Mouse (Mus musculus): ENCODE data around the gene Gm2310. TPM values are rescaled to one million over a fixed set of nuclear protein-coding genes. Genes with fewer than 3 reads are reported as not detected.
A peak's percentile ranks its signal among the peaks of the same experiment; 100 is the strongest.
"Not testable (repeated sequence)": the region's sequence is repeated elsewhere in the genome, so short reads cannot be mapped to it uniquely, and the experiment has no call there.

Gm2310 gene
- not detected in 2 replicates for total RNA-seq (2014; rRNA removed)
- not detected in 2 replicates for polyA plus RNA-seq (2015; fragmentation: Nextera tagmentation; extraction: Ambion mirVana)

GRCm38 (mm10) chr15:8519853-8520252 lies at the start of gene Gm2310:
Gene Gm2310 (minus strand): TSS chr15:8519953.
- not testable (repeated sequence) for H3K4me1 ChIP-seq (ENCODE audit: insufficient read depth, low read length); H3K4me2 ChIP-seq (ENCODE audit: low read depth, low read length); DNase-seq (ENCODE audit: low spot score); H3K9ac ChIP-seq (replicated peaks; ENCODE audit: low read length); H3K9me3 ChIP-seq (ENCODE audit: low read length); ATAC-seq; H3K36me3 ChIP-seq (ENCODE audit: insufficient read depth, low read length); H3K4me3 ChIP-seq (ENCODE audit: low read length); H3K27me3 ChIP-seq (ENCODE audit: insufficient read depth, low read length); H3K27ac ChIP-seq

- DNase-seq (ENCODE audit: low spot score) (peak; percentile 86), ATAC-seq (peak; percentile 88)
- Histone ChIP-seq H3K9ac (replicated peaks; ENCODE audit: low read length) (peak overlapping the region; percentile 39), H3K36me3 (ENCODE audit: insufficient read depth, low read length) (no peaks in the 10 kb centered on the region), H3K4me3 (ENCODE audit: low read length) (peak overlapping the region; percentile 51), H3K4me1 (ENCODE audit: insufficient read depth, low read length) (0 out of 2 replicates have a peak, but pooled peaks cover 4% of the 10 kb centered on the region), H3K27me3 (ENCODE audit: insufficient read depth, low read length) (no peaks in the 10 kb centered on the region), H3K4me2 (ENCODE audit: low read depth, low read length) (peak overlapping the region; percentile 64), H3K27ac (no peak overlapping the region), H3K9me3 (ENCODE audit: low read length) (no peaks in the 10 kb centered on the region)
- no peak for TF ChIP-seq CTCF (IDR thresholded peaks at IDR 0.05; ENCODE audit: low read depth)
- under 1% methylated on average over 61 of the region's 61 CpGs for WGBS
Measured at GRCm38 (mm10) chr15:8568645-8569528, 49.1 kb upstream of the Gm2310 start.

DNA sequence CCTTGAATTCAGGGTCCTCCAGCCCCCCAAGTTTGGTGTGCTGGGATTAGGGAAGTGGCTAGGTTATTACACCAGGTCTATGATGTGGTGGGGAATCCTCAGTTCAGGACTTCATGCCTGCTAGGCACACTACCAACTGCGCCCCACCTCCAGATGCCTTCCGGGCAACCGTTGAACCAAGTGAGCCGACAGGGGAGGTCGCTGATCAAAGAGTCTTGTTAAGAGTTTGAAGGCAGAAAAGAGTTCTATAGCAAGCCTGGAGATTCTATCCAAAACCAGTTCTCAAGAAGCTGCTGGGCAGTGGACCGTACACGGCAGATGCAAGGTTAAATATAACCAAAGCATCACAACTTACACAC lies 48.5 kb upstream of the Gm2310 start:
- no peak for TF ChIP-seq CTCF (IDR thresholded peaks at IDR 0.05; ENCODE audit: low read depth)
- peak overlapping the region; percentile 64 for H3K4me2 ChIP-seq (ENCODE audit: low read depth, low read length)
- H3K27me3 ChIP-seq (ENCODE audit: insufficient read depth, low read length): no peaks in the 10 kb centered on the region
- no peaks in the 10 kb centered on the region for H3K9me3 ChIP-seq (ENCODE audit: low read length)
- H3K36me3 ChIP-seq (ENCODE audit: insufficient read depth, low read length): no peaks in the 10 kb centered on the region
- H3K27ac ChIP-seq: no peak overlapping the region
- H3K4me3 ChIP-seq (ENCODE audit: low read length): peak overlapping the region; percentile 51
- H3K9ac ChIP-seq (replicated peaks; ENCODE audit: low read length): peak overlapping the region; percentile 39; the same call in 1 of the 2 replicates
- DNase-seq (ENCODE audit: low spot score) (no peak), ATAC-seq (no peak)
- H3K4me1 ChIP-seq (ENCODE audit: insufficient read depth, low read length): 0 out of 2 replicates have a peak, but pooled peaks cover 4% of the 10 kb centered on the region
- WGBS: 3% methylated on average over 7 of the region's 7 CpGs

DNA sequence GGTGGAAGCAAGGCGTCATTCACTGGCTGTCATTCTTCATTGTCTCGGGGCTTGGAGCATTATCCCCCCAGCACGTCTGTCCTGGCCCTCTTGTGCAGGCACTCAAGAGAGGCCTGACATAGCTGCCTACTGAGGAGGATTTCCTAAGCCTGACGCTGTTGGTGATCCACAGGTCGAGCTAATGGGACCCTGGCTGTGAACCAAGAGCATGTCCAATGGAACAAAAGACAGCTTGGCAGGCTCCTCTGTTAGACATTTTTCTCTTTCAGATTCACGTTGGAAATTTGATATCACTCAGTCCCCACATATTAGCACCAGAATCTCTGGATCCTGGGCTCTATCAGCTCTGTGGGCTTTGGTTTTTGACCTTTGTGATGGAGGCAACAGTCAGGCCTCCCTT lies 45.7 kb upstream of the Gm2310 start:
- Histone ChIP-seq H3K9me3 (ENCODE audit: low read length) (no peaks in the 10 kb centered on the region), H3K9ac (replicated peaks; ENCODE audit: low read length) (no peak overlapping the region), H3K36me3 (ENCODE audit: insufficient read depth, low read length) (no peaks in the 10 kb centered on the region), H3K4me1 (ENCODE audit: insufficient read depth, low read length) (0 out of 2 replicates have a peak, but pooled peaks cover 4% of the 10 kb centered on the region), H3K4me2 (ENCODE audit: low read depth, low read length) (no peak overlapping the region), H3K27me3 (ENCODE audit: insufficient read depth, low read length) (no peaks in the 10 kb centered on the region), H3K27ac (no peak overlapping the region), H3K4me3 (ENCODE audit: low read length) (no peak overlapping the region)
- ATAC-seq (no peak), DNase-seq (ENCODE audit: low spot score) (no peak)
- no peak for TF ChIP-seq CTCF (IDR thresholded peaks at IDR 0.05; ENCODE audit: low read depth)
- WGBS: 27% methylated on average over 6 of the region's 6 CpGs

DNA sequence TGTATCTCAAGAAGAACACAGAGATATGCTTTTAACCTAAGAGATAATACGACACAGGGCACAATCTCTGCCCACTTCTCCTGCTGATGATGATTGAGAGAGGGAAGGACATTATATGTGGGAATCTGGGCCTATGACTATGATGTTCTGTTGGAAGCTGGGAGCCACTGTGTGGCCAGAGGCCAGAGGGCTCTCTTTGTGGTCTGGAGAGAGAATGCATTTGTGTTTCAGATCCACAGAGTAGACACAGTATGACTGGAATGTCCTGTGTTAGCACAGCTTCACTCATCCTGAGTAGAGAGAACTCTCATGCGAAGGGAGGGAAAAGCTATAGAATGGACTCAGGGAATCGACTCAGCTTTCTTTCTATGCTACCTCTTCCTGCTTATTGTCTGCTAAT lies 44.6 kb upstream of the Gm2310 start:
- Histone ChIP-seq H3K4me3 (ENCODE audit: low read length) (no peak overlapping the region), H3K4me1 (ENCODE audit: insufficient read depth, low read length) (0 out of 2 replicates have a peak, but pooled peaks cover 4% of the 10 kb centered on the region), H3K27ac (no peak overlapping the region), H3K9me3 (ENCODE audit: low read length) (no peaks in the 10 kb centered on the region), H3K9ac (replicated peaks; ENCODE audit: low read length) (no peak overlapping the region), H3K36me3 (ENCODE audit: insufficient read depth, low read length) (no peaks in the 10 kb centered on the region), H3K27me3 (ENCODE audit: insufficient read depth, low read length) (no peaks in the 10 kb centered on the region), H3K4me2 (ENCODE audit: low read depth, low read length) (no peak overlapping the region)
- no peak for ATAC-seq
- no peak for DNase-seq (ENCODE audit: low spot score)
- no peak for TF ChIP-seq CTCF (IDR thresholded peaks at IDR 0.05; ENCODE audit: low read depth)
- WGBS: 94% methylated on average over 3 of the region's 3 CpGs

GRCm38 (mm10) chr15:8563423-8564194 lies 43.9 kb upstream of the Gm2310 start:
- Histone ChIP-seq H3K4me2 (ENCODE audit: low read depth, low read length) (no peak overlapping the region), H3K9me3 (ENCODE audit: low read length) (no peaks in the 10 kb centered on the region), H3K4me1 (ENCODE audit: insufficient read depth, low read length) (0 out of 2 replicates have a peak, but pooled peaks cover 4% of the 10 kb centered on the region), H3K27me3 (ENCODE audit: insufficient read depth, low read length) (no peaks in the 10 kb centered on the region), H3K9ac (replicated peaks; ENCODE audit: low read length) (no peak overlapping the region), H3K36me3 (ENCODE audit: insufficient read depth, low read length) (no peaks in the 10 kb centered on the region), H3K4me3 (ENCODE audit: low read length) (no peak overlapping the region), H3K27ac (no peak overlapping the region)
- DNase-seq (ENCODE audit: low spot score) (no peak), ATAC-seq (no peak)
- WGBS: 92% methylated on average over 1 of the region's 1 CpGs
- TF ChIP-seq CTCF (IDR thresholded peaks at IDR 0.05; ENCODE audit: low read depth): no peak

Data from hindbrain, postnatal 0 days (tissue).